Mouse (Mus musculus) lung, adult 2 months (tissue): ENCODE measurements at regions not wholly inside any gene's neighbourhood (a gene's known extent, or its start where the extent isn't known, plus 50 kb on each side); places are given as distances from the start of the nearest gene placed in this dataset.

Experiments
- CTCF ChIP-seq: fragments of 200-500 bp; IDR thresholded peaks from 2 replicates; pipeline ENCODE4 v1.5.1; 2011; ENCODE audit warnings: mild to moderate bottlenecking, low read length, control low read depth; ENCODE audit not compliant: insufficient read depth
- POLR2A ChIP-seq: fragments of 200-500 bp; IDR thresholded peaks from 2 replicates; pipeline ENCODE4 v1.6.1; 2011; ENCODE audit warnings: low read depth, mild to moderate bottlenecking, control low read depth, low read length, borderline replicate concordance; ENCODE audit errors: extremely low read depth

DNA sequence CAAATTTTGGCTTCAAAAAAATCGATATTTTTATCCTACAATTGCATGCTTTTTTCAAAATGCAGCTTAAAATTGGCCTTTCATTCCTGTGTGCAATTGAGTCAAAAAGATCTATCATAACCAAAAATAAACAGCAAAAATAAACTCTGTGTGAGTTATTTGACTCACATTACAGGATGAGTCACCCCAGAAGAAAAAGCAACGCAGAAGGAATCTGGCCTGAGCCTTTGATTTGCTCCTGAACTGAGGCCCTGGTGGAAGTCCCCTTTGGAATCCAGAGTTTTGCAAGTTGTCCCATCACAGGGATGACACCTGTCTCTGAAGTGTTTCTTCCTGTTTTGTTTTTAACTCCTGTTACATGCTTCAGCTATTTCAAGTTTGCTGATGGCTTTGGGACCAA lies 429.2 kb upstream of the Clnk start:
- TF ChIP-seq CTCF: no peak
- TF ChIP-seq POLR2A: no peak
